Mouse (Mus musculus) left cerebral cortex, postnatal 25 days (tissue): ENCODE measurements around the gene D1Pas1. TPM values are rescaled to one million over a fixed set of nuclear protein-coding genes. Genes with fewer than 3 reads are reported as not detected.

Experiments used
- DNase-seq, 2 experiments: peaks; one replicate each; pipeline ENCODE4 v3.0.0; 2022; ENCODE audit warnings: low spot score in 2 of 2, mixed read lengths in 1 of 2
- intact Hi-C: fragments of 180-260 bp; cut with DNase I; formaldehyde crosslinking; loops from one replicate; pipeline ENCODE4 v1.15.1; 2025
- total RNA-seq, 2 experiments: library from RNA; stranded (reverse); gene quantifications; 2 replicates each; pipeline ENCODE4 v1.2.3; 2021

D1Pas1 gene
- total RNA-seq, 2 experiments from 2014 or later, result not detected

GRCm38 (mm10) chr1:186985131-186985530, 17.9 kb downstream of the D1Pas1 start:
- intact Hi-C loops, result no loop called here
- no peak for DNase-seq

DNA sequence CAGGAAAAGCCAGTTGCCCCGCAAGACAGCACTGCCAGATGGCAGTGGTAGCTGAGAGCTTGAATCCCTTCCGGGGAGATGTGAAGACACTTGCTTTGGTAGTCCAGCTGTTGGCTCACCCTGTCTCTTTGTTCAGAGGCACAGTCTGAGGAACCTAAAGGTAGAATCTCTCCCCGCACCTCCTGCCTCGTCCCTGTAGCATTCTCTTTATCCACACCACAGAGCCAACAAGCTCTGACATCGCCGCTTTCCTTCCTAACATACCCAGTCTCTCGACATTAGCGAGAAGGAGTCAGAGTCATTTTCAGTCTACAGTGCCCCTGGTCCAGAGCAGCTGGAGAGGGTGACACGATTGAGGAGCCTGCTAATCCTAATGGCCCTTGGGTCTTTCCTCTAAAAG, 18.9 kb downstream of the D1Pas1 start:
- DNase-seq, result no peak
- intact Hi-C loops, result no loop called here

DNA sequence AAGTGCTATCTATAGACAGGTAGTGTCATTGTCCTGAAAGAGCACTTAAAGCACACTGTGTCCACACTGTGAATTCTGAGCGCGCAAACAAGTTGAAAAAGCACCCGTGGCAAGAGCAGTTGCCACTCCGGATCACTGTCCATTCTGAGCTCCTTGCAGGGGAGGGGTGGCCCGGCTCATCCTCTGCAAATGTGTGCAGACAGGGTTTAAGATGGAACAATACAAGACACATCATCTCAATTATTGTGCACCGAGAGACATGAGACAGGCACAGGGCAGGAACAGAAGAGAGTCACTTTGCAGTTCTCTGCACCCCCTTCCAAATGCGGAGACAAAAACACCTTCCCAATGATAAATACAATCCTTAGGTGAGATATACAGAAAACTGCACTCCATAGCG, 19.3 kb downstream of the D1Pas1 start:
- no peak for DNase-seq
- intact Hi-C loops, result no loop called here

DNA sequence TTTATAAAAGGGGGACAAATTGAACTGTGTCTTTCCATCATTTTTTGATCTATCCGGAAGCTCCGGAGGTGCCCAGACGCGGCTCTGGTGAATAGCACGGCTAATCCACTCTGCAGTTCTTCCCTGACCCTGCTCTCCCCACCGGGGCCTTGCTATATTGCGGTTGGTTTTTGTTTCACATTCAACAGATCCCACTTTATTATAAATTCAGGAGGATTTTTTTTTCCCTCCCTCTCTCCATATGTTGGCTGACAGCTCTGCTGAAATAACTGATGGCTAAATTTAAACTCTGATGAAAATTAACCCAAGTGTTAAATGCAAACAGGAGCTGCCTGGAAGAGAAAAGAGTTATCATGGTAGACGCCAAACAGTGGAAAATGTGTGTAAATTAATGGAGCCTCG, 21.1 kb downstream of the D1Pas1 start:
- intact Hi-C loops, result no loop called here
- peak; percentile 12 to 44 for DNase-seq

DNA sequence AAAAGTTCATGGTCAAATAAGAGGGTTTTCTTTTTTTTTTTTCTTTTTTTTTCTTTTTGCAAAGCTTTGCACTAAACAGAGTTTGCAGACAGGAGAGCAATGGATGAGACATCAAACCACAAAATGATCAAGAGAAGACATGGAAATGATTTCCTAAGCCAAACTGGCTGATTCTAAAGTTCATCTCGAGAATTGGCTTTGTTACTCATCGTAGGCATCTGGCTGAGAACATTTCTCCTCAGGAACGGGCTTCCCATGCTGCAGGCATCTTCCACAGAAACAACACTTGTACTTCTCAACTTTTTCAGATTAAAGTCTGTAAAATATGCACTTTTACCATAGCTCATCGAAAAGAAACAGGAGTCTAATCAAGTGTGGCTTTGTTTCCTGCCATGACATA, 21.6 kb downstream of the D1Pas1 start:
- intact Hi-C loops, result no loop called here
- DNase-seq, result peak; percentile 12 to 47

DNA sequence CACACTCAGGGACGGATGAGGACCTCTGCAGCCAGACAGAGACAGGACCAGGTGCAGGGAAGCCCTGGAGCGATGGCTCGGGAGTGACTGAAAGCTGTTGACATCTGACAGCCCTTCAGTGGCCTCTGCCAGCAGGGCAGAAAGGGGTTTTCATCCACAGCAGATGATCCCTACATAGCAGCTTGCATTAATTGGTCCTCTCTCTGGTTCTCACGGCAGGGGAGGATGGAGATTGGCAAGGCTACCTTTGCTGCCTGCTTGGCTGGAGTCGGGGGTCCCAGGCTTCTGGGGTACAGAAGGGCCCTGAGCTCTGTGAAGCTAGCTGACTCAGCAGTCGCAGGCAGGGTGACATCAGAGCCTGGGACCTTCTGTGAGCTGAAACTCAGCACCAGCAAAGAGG, 24.3 kb downstream of the D1Pas1 start:
- intact Hi-C loops, result no loop called here

DNA sequence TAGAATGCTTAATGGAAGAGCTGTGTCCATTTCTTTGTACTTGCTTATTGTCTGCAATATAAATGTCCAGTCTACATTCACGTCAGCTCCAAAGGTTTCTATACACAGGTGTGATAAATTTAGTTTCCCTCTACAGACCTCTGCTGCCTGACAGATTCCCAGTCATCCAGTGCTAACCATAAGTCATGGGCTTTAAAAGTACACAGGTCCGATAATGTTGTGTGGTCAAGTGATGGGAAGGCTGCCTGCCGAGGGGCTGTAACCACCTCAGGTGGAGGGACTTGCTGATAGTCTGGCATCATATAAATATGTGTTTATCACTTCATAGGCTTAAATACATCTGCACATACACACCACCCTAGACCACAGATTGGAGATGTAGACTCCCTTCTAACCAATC, 24.9 kb downstream of the D1Pas1 start:
- intact Hi-C loops, result no loop called here
- no peak for DNase-seq

More for the DNA sequence above, 24.3 kb downstream of the D1Pas1 start:
- peak in 1 of 2 experiments; percentile 33 for DNase-seq

GRCm38 (mm10) chr1:186997596-186998304, 30.5 kb downstream of the D1Pas1 start:
- DNase-seq, result no peak
- intact Hi-C loops, result no loop called here

DNA sequence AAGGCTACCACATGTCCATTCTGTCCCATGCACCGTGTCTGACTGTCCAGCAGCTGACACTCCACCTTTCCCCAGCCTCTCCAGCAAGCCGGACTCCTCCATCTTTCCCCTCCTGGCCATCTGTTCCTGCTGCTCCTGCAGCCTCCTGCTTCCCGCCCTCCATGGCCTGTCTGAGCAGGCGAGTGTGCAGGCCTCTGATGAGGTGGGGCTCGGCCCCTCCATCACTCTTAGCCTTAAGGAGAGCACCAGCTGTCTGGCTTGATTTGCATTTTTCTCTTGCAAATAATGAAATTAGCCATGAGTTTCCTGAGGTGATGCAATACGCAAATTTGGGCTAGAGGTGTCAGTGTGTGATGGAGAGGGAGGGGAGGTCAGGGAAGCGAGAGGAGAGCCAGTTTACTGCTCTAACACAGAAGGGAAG, 36.2 kb downstream of the D1Pas1 start:
- DNase-seq, result no peak
- intact Hi-C loops, result no loop called here

DNA sequence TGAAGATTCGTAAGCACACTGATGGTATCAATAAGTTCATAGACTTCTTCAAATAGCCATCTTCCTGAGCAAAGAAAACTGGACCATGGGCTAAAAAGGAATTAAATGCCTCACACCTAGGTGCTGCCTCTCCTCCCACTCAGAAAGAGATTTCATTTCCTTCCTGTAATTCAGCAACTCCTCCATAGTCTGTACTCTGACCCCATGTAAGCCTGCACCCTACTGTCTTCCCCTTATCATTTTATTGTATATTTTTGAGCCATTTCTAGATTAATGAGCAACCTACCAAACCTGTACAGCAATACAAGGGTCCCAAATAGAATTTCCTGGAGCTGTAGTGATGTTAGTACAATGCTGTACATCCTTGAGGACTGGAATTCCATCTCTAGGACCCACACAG, 37.1 kb downstream of the D1Pas1 start:
- DNase-seq, result no peak
- intact Hi-C loops, result no loop called here

GRCm38 (mm10) chr1:187006227-187006925, 39.2 kb downstream of the D1Pas1 start:
- intact Hi-C loops, result no loop called here
- DNase-seq, result no peak

DNA sequence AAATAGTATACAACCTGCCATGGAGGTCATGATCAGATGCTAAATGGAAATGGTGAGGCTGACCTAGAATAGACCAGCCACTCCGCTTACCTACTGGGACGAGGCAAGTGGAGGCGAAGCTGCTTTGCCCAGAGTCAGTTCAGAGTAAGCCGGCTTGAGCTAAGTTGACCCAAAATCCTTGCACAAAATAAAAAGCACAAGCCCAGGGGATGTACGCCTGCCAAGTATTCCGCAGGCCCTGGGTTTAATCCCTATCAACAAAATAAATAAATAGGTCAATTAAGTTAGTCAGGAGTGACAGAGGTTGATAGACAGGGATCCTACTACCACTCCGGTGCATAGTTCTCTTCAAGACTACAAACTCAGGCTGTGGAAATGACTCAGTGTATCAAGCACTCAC, 41.0 kb downstream of the D1Pas1 start:
- DNase-seq, result no peak
- intact Hi-C loops, result no loop called here

DNA sequence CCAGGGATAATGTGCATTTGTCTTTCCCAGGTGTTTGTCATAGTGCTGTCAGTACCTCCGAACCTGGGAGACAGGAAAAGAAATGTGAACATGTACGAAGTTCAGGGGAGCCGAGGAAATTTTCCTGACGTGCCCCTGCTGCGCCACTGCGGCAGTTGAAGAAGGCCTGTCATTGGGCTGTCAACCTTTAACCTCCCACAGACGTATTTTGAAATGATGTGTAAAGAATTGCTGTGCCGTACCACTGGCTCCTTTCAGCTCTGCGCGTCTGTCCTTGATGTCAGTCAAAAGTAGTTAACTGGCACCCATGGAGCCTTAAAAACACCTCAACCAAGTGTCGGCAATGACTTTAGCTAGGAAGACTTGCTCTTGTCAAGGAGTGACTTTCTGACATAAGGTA, 42.9 kb downstream of the D1Pas1 start:
- DNase-seq, result no peak
- intact Hi-C loops, result no loop called here

DNA sequence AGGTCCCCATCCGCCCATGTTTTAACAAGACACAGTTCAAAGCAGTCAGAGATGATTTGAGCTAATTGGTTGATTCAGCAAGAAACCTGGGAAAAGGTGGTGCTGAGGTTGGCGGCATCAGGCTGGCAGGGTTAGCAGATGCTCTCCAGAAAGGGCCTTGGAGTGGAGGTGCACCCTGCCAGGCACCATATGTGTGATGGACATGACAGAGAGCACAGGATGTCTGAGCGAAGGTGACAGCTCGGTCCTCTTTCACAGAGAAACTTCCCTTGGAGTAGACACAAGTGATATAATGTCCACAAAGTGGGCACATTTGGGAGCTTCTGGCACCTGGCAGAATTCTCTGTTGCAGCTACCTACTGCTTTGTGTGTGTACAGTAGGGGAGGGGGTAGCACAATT, 44.4 kb downstream of the D1Pas1 start:
- intact Hi-C loops, result no loop called here

GRCm38 (mm10) chr1:187014141-187014540, 46.9 kb downstream of the D1Pas1 start:
- no peak for DNase-seq
- intact Hi-C loops, result no loop called here

More for the DNA sequence above, 44.4 kb downstream of the D1Pas1 start:
- no peak for DNase-seq

- intact Hi-C loops, result no loop called here
- DNase-seq, result no peak
Observed at GRCm38 (mm10) chr1:187015673-187016072, 48.5 kb downstream of the D1Pas1 start.

- intact Hi-C loops, result no loop called here
- no peak for DNase-seq
Observed at GRCm38 (mm10) chr1:187016116-187016515, 48.9 kb downstream of the D1Pas1 start.

- DNase-seq, result no peak
- intact Hi-C loops, result no loop called here
Observed at GRCm38 (mm10) chr1:187020011-187020410, 52.8 kb downstream of the D1Pas1 start.
